Mouse (Mus musculus) embryonic fibroblast, embryonic 13.5 days (primary cell): Measurements from ENCODE around the gene Gm17332. TPM values are rescaled to one million over a fixed set of nuclear protein-coding genes. Genes with fewer than 3 reads are reported as not detected.

Experiments used
- H3K27ac ChIP-seq: 2 replicates; pipeline ENCODE4 v1.5.1; 2012; ENCODE audit warnings: low read length, control low read depth, inconsistent platforms; ENCODE audit not compliant: insufficient read depth
- H3K4me1 ChIP-seq: 2 replicates; pipeline ENCODE4 v1.6.1; 2011; ENCODE audit warnings: low read length; ENCODE audit not compliant: control insufficient read depth, insufficient read depth
- H3K4me3 ChIP-seq: 2 replicates; pipeline ENCODE4 v1.5.1; 2011; ENCODE audit warnings: mild to moderate bottlenecking, control low read depth, low read length; ENCODE audit not compliant: insufficient read depth
- CTCF ChIP-seq: IDR thresholded peaks from 2 replicates; pipeline ENCODE4 v1.5.1; 2011; ENCODE audit warnings: mild to moderate bottlenecking, control low read depth, low read length, moderate library complexity, borderline replicate concordance; ENCODE audit not compliant: insufficient read depth
- POLR2A ChIP-seq: IDR thresholded peaks from 2 replicates; pipeline ENCODE4 v1.6.1; 2011; ENCODE audit warnings: low read depth, mild to moderate bottlenecking, control low read depth, low read length, moderate library complexity
- polyA plus RNA-seq: library from polyadenylated mRNA; stranded (reverse); fragments of >200 nt; gene quantifications from 2 replicates; pipeline ENCODE4 v1.2.4, GENCODE M21; 2011; ENCODE audit warnings: low read depth; ENCODE audit not compliant: missing spikeins, insufficient read length

Gm17332 gene
- polyA plus RNA-seq, result not detected in 2 replicates

DNA sequence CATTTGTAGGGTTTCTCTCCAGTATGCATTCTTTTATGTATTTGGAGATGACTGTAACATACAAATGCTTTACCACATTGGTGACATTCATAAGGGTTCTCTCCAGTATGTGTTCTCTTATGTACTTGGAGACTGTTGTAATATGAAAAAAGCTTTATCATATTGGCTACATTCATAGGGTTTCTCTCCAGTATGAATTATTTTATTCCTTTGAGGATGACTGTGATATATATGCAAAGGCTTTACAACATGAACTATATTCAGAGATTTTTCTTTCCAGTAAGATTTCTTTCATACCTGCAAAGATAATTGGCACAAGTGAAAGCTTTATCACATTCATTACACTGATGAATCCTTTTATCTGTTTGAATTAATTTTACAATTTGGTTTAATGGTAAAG, at the start of gene Gm17332:
Gene Gm17332 (minus strand): TSS at position 101 of the 400 bp plus-strand sequence.
- no peak within 1 kb of the TSS for H3K4me3 ChIP-seq
- TF ChIP-seq POLR2A (no peak), CTCF (no peak)
- H3K4me1 ChIP-seq, result no peaks in the 10 kb centered on the region
- H3K27ac ChIP-seq, result no peak within 1 kb of the TSS

DNA sequence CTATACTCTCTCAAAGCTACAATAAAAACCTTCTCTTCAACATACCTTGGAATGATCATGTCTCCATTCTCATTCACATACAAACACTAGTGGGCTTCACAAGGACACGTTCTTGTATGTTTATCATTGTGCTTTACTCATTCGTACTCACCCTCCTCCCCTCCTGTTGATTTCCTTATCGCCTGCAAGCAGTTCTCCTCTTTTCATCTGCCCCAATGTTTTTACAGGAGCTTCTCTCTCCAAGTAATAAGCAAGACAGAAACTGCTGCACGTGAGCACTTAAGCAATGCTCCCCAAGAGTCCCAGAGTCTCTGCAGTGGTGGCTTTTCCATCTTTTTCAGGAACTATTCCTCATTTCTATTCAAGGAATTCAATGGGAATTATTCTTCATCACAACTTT, 47.7 kb upstream of the Gm17332 start:
- no peak overlapping the region for H3K4me3 ChIP-seq
- no peaks in the 10 kb centered on the region; the same call in 1 of the 2 replicates for H3K4me1 ChIP-seq
- no peak overlapping the region for H3K27ac ChIP-seq
- TF ChIP-seq POLR2A, result no peak
- TF ChIP-seq CTCF, result no peak

DNA sequence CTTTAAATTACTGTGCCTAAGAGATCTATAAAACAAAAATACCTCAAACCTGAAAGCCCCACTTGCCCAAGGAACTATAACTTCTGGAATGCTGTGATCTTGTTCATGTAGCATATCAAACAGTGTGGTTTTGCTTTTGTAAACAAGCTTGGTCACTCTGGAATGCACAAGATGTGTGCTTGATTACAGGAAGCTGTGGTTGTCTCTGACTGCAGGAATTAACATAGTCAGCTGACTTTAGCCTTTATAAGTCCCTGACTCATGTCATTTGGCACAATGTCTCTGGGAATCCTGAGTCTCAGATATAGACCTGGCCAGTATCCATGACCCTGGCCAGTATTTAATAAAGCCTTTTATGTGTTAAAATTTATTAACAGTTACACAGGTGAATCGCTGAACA, 43.1 kb upstream of the Gm17332 start:
- no peak overlapping the region for H3K4me3 ChIP-seq
- no peaks in the 10 kb centered on the region; the same call in 1 of the 2 replicates for H3K4me1 ChIP-seq
- no peak for TF ChIP-seq POLR2A
- no peak for TF ChIP-seq CTCF
- H3K27ac ChIP-seq, result no peak overlapping the region

DNA sequence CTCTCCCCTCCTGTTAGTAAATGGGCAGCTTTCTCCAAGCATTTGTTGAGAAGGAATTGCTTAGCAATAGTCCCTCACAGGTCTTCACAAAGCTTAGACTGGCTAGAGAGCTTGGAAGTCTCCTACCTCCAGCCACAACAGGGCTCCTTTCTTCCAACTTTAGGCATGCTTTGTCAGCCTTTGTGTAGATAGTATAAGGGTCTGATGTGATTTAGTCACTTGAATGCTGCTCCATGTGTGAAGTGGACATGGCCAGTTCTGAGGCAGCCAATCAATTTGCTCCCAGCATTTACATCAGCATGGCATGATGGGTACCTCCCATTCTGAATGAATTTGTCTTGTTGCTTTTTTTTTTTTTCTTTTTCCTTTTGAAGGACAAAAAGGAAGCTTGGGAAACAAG, 35.7 kb upstream of the Gm17332 start:
- no peak for TF ChIP-seq CTCF
- no peak for TF ChIP-seq POLR2A
- Histone ChIP-seq H3K4me1 (no peaks in the 10 kb centered on the region), H3K27ac (no peak overlapping the region), H3K4me3 (no peak overlapping the region)

DNA sequence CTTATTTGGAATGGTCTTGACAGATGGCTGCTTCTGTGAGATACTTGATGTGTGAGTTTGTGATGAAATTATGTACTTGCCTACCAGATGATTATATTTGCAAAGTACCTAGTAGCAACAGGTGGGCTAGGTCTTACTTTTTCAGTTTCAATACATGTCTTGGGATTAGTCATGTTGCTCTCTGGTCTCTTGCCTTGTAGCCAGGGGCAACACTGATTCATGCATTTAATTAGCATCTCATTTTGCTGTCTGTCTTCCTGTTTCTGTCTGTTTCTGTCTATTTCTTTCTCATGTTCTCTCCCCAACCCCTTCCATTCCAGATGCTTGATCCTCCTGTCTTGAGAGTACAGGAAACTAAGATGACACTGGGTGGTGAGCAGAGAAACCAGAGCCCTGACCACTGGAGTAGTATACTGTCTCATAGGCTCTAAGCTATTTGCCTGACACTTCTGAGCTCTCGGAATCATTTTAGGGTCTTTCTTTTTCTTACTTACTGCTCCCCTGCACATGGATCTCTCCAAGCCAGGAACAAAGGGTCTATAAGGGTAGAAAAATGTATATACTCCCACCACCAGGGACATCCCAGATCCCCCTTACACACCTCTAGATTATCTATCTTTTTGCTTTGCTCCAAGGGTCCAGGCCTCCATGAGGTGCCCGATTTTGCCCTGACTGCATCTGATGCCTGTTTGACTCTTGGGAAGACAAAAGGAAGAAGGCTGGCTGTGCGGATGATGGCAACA, 13.5 kb upstream of the Gm17332 start:
- no peak for TF ChIP-seq POLR2A
- no peak for TF ChIP-seq CTCF
- Histone ChIP-seq H3K4me3 (no peak overlapping the region), H3K4me1 (no peaks in the 10 kb centered on the region), H3K27ac (no peak overlapping the region)

DNA sequence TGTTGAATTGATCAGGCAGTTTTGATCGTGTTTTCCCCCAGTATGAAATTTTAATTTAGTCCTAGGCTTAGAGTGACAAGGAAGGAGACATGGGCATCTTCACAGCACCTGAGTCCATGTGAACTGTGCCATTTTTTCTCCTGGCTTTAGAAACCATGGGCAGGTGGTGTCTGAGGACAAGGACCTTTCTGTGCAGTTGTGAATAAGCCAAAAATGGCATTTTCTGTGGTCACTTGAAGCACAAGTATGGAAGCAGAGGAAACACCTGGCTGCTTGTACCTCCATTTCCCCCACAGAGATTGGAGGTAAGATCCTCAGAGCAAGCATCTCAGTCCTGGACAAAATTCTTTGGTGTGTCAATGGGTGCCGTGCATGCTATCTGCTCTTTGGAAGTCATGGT, 12.5 kb upstream of the Gm17332 start:
- TF ChIP-seq POLR2A (no peak), CTCF (no peak)
- no peaks in the 10 kb centered on the region for H3K4me1 ChIP-seq
- no peak overlapping the region for H3K27ac ChIP-seq
- no peak overlapping the region for H3K4me3 ChIP-seq

DNA sequence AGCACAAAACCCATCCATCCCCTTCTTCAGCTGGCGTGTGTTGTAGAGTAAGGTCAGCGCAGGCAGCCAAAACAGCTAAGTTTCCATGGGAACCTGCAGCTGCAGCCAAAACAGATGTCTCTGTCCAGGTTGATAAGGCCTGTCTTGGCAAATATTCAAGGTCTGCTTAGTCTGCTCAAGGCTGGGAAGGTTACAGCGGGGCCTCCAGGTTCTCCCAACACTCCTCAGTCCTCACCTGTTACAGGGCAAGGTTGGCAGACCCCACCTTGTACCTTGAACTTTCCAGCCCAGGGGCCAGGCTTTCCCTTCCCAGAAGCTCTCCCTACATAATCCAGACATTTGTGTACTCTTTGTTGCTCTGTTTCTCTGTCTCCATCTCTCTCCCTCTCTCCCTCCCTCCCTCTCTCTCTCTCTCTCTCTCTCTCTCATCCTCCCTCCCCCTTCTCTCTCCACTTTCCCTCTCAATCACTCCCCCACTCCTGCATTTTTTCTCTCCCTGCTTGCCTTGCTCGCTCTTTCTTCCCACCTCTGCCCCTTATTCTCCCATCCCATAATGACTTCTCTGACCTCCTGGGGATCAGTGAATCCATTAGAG, 12.1 kb downstream of the Gm17332 start:
- H3K4me3 ChIP-seq, result no peak overlapping the region
- H3K4me1 ChIP-seq, result no peaks in the 10 kb centered on the region
- no peak for TF ChIP-seq CTCF
- no peak for TF ChIP-seq POLR2A
- no peak overlapping the region for H3K27ac ChIP-seq

DNA sequence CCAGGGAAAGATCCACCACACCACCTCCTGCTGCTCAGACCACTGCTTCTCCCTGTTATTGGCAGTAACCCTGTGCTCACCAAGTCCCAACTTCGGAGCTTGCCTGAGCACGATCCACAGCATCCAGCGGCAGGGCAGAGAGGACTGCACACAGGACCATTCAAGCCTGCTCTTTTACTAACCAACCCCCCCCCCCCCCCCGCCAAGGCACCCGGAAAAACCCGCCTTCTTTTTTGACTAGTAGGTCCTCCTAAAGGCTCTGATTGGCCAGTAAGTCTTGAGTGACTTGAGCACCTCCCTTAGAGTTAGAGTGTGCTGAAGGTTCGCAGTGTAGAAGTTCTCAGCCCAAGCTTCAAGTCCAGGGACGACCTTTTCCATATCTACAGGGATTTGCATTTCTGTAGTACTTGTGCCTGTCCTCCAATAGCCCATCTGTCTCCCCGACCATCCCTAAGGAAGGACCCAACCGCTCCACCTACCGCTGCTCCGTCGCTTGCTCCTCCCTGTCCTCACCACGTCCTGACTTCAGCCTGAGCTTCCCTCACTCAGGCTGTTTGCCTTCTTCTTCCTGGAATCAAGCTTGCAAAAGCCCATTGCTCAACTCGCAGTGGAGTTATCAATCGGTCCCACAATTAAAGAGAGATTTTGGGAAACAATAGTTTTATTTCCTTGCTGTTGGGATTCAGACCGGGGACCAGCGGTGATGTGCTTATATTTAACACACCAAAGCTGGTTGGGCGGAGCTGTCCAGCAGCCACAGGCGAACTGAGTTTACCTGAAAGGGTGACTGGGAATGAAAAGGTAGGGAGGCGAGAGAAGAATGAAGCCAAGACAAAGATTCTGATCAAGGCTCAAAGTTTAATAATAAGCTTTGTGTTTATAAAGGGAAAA, 12.9 kb downstream of the Gm17332 start:
- H3K4me3 ChIP-seq, result peak overlapping the region; percentile 6
- no peak for TF ChIP-seq POLR2A
- TF ChIP-seq CTCF, result no peak
- H3K27ac ChIP-seq, result no peak overlapping the region
- no peaks in the 10 kb centered on the region for H3K4me1 ChIP-seq

DNA sequence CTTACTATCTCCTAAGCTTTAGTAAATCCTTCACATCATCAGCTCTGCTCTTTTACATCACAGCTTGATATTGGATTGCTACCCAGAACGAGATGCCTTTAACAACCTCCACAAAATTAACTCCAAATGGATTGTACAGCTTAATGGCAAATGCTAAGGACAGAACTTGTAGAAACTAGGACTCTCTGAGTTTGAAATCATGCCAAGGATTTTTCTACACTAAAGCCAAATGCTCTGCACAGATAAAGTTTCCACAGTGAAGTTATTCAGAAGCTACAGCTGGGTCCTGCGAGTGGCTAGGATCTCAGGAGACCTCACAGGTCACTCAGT, 13.5 kb downstream of the Gm17332 start:
- no peak for TF ChIP-seq CTCF
- no peak for TF ChIP-seq POLR2A
- H3K4me3 ChIP-seq, result no peak overlapping the region
- H3K4me1 ChIP-seq, result no peaks in the 10 kb centered on the region
- no peak overlapping the region for H3K27ac ChIP-seq
